Mouse (Mus musculus) spleen, adult 2 months (tissue): ENCODE data around the gene Actn1.

Source experiments
- CTCF ChIP-seq: fragments of 200-500 bp; IDR thresholded peaks from 2 replicates; pipeline ENCODE4 v1.5.1; 2011; ENCODE audit warnings: mild to moderate bottlenecking, inconsistent platforms; ENCODE audit not compliant: insufficient read depth, insufficient read length, insufficient replicate concordance; ENCODE audit errors: extremely low read depth
- POLR2A ChIP-seq: fragments of 200-500 bp; IDR thresholded peaks from 2 replicates; pipeline ENCODE4 v1.6.1; 2011; ENCODE audit warnings: low read depth, low read length, inconsistent platforms

GRCm38 (mm10) chr12:80123227-80123803 lies 136.9 kb downstream of the Actn1 start:
- TF ChIP-seq POLR2A = no peak
- no peak for TF ChIP-seq CTCF
